Mouse (Mus musculus): ENCODE results near the gene Tcap. TPM values are rescaled to one million over a fixed set of nuclear protein-coding genes. Genes with fewer than 3 reads are reported as not detected.

The Tcap gene
- polyA plus RNA-seq, 1 experiment from 2014 or later, result not detected

- ATAC-seq (no peak), DNase-seq (ENCODE audit: low read depth, low spot score) (no peak)
- TF ChIP-seq CTCF (IDR thresholded peaks at IDR 0.05), result no peak
- ChIA-PET CTCF (interaction anchor here (1.0 to 1.6 kb wide), 2 partner anchors 15 to 44 kb away, joined by 4 to 7 read pairs; no protein-coding TSS in a partner anchor), POLR2A (interaction anchor here (2.1 kb wide), 1 partner anchor 45 kb away, joined by 7 read pairs; no protein-coding TSS in a partner anchor)
- H3K27me3 ChIP-seq, result no peaks in the 10 kb centered on the region
- in situ Hi-C loops (cut with MboI; ENCODE audit: low pct_unique_long_range_greater_than_20kb), result no loop called here
These were observed 3.5 kb downstream of the Tcap start for GRCm38 (mm10) chr11:98387056-98387577.

GRCm38 (mm10) chr11:98388282-98388681, 4.7 kb downstream of the Tcap start:
- in situ Hi-C loops (cut with MboI; ENCODE audit: low pct_unique_long_range_greater_than_20kb), result no loop called here

GRCm38 (mm10) chr11:98389221-98389780, 5.7 kb downstream of the Tcap start:
- TF ChIP-seq CTCF (IDR thresholded peaks at IDR 0.05), result no peak
- no peak for ATAC-seq
- in situ Hi-C loops (cut with MboI; ENCODE audit: low pct_unique_long_range_greater_than_20kb), result no loop called here
- no peaks in the 10 kb centered on the region for H3K27me3 ChIP-seq
- DNase-seq (ENCODE audit: low read depth, low spot score), result no peak
- ChIA-PET POLR2A (no interaction called here), CTCF (interaction anchor here (0.7 to 4.1 kb wide), 8 partner anchors 9 to 69 kb away, joined by 3 to 31 read pairs (median 8); partner anchors contain the start of genes Pgap3 and Ppp1r1b)

More at GRCm38 (mm10) chr11:98388282-98388681, 4.7 kb downstream of the Tcap start:
- H3K27me3 ChIP-seq, result no peaks in the 10 kb centered on the region
- ChIA-PET CTCF (interaction anchor here (1.4 to 4.1 kb wide), 4 partner anchors 28 to 70 kb away, joined by 3 to 31 read pairs (median 8); no protein-coding TSS in a partner anchor), POLR2A (interaction anchor here (0.6 to 2.1 kb wide), 3 partner anchors 25 to 207 kb away, joined by 3 to 7 read pairs (median 3); no protein-coding TSS in a partner anchor)
- ATAC-seq (no peak), DNase-seq (ENCODE audit: low read depth, low spot score) (no peak)
- TF ChIP-seq CTCF (IDR thresholded peaks at IDR 0.05), result no peak

GRCm38 (mm10) chr11:98390141-98390540, 6.5 kb downstream of the Tcap start:
- no peaks in the 10 kb centered on the region for H3K27me3 ChIP-seq
- in situ Hi-C loops (cut with MboI; ENCODE audit: low pct_unique_long_range_greater_than_20kb), result no loop called here
- no peak for DNase-seq (ENCODE audit: low read depth, low spot score)
- no peak for ATAC-seq
- POLR2A ChIA-PET, result no interaction called here
- TF ChIP-seq CTCF (IDR thresholded peaks at IDR 0.05), result no peak
- CTCF ChIA-PET, result interaction anchor here (1.9 to 4.1 kb wide), 5 partner anchors 10 to 68 kb away, joined by 7 to 31 read pairs (median 10); partner anchors contain the start of gene Pgap3

GRCm38 (mm10) chr11:98392034-98392433, 8.4 kb downstream of the Tcap start:
- CTCF ChIA-PET, result interaction anchor here (0.7 to 4.1 kb wide), 3 partner anchors 11 to 50 kb away, joined by 4 to 31 read pairs (median 8); no protein-coding TSS in a partner anchor
- H3K27me3 ChIP-seq, result no peaks in the 10 kb centered on the region
- POLR2A ChIA-PET, result interaction anchor here (1.7 kb wide), 1 partner anchor 12 kb away, joined by 4 read pairs; no protein-coding TSS in a partner anchor
- DNase-seq (ENCODE audit: low read depth, low spot score) (no peak), ATAC-seq (no peak)
- TF ChIP-seq CTCF (IDR thresholded peaks at IDR 0.05), result no peak
- in situ Hi-C loops (cut with MboI; ENCODE audit: low pct_unique_long_range_greater_than_20kb), result no loop called here

- ATAC-seq (no peak), DNase-seq (ENCODE audit: low read depth, low spot score) (no peak)
- H3K27me3 ChIP-seq, result no peaks in the 10 kb centered on the region
- no peak for TF ChIP-seq CTCF (IDR thresholded peaks at IDR 0.05)
- ChIA-PET CTCF (interaction anchor here (2.6 kb wide), 1 partner anchor 20 kb away, joined by 8 read pairs; no protein-coding TSS in a partner anchor), POLR2A (interaction anchor here (1.7 kb wide), 1 partner anchor 12 kb away, joined by 4 read pairs; no protein-coding TSS in a partner anchor)
- in situ Hi-C loops (cut with MboI; ENCODE audit: low pct_unique_long_range_greater_than_20kb), result no loop called here
These were observed 9.0 kb downstream of the Tcap start for GRCm38 (mm10) chr11:98392645-98393044.

GRCm38 (mm10) chr11:98393317-98393716, 9.7 kb downstream of the Tcap start:
- ATAC-seq (no peak), DNase-seq (ENCODE audit: low read depth, low spot score) (no peak)
- CTCF ChIA-PET, result interaction anchor here (2.6 kb wide), 1 partner anchor 20 kb away, joined by 8 read pairs; no protein-coding TSS in a partner anchor
- POLR2A ChIA-PET, result interaction anchor here (1.7 kb wide), 1 partner anchor 13 kb away, joined by 4 read pairs; no protein-coding TSS in a partner anchor
- TF ChIP-seq CTCF (IDR thresholded peaks at IDR 0.05), result no peak
- H3K27me3 ChIP-seq, result no peaks in the 10 kb centered on the region
- in situ Hi-C loops (cut with MboI; ENCODE audit: low pct_unique_long_range_greater_than_20kb), result no loop called here

- H3K27me3 ChIP-seq, result no peaks in the 10 kb centered on the region
- ChIA-PET POLR2A (no interaction called here), CTCF (interaction anchor here (0.8 to 1.4 kb wide), 3 partner anchors 10 to 22 kb away, joined by 3 to 4 read pairs (median 3); partner anchors contain the start of gene Tcap)
- no peak for DNase-seq (ENCODE audit: low read depth, low spot score)
- in situ Hi-C loops (cut with MboI; ENCODE audit: low pct_unique_long_range_greater_than_20kb), result no loop called here
- ATAC-seq, result no peak
- no peak for TF ChIP-seq CTCF (IDR thresholded peaks at IDR 0.05)
These were observed 10.7 kb downstream of the Tcap start for GRCm38 (mm10) chr11:98394301-98394700.

GRCm38 (mm10) chr11:98395041-98395440, 11.4 kb downstream of the Tcap start:
- in situ Hi-C loops (cut with MboI; ENCODE audit: low pct_unique_long_range_greater_than_20kb), result no loop called here
- DNase-seq (ENCODE audit: low read depth, low spot score), result no peak
- CTCF ChIA-PET, result interaction anchor here (0.8 to 1.4 kb wide), 3 partner anchors 11 to 22 kb away, joined by 3 to 4 read pairs (median 3); partner anchors contain the start of gene Tcap
- TF ChIP-seq CTCF (IDR thresholded peaks at IDR 0.05), result no peak
- H3K27me3 ChIP-seq, result no peaks in the 10 kb centered on the region
- no peak for ATAC-seq
- POLR2A ChIA-PET, result no interaction called here

- ChIA-PET CTCF (no interaction called here), POLR2A (no interaction called here)
- DNase-seq (ENCODE audit: low read depth, low spot score) (no peak), ATAC-seq (no peak)
- in situ Hi-C loops (cut with MboI; ENCODE audit: low pct_unique_long_range_greater_than_20kb), result no loop called here
- H3K27me3 ChIP-seq, result no peaks in the 10 kb centered on the region
- TF ChIP-seq CTCF (IDR thresholded peaks at IDR 0.05), result no peak
These were observed 14.3 kb downstream of the Tcap start for GRCm38 (mm10) chr11:98397946-98398345.
